Mouse (Mus musculus) urinary bladder, postnatal 4 days (tissue): ENCODE data around the gene Nps.

Experiments
- DNase-seq, 2 experiments: peaks; one replicate each; pipeline ENCODE4 v3.0.0; 2021 to 2022; ENCODE audit warnings: low spot score in 2 of 2

The Nps gene

GRCm38 (mm10) chr7:135258053-135258753 lies at the start of gene Nps:
Nps (plus strand) TSS chr7:135258703.
- peak in 1 of 2 experiments; percentile 25 for DNase-seq

GRCm38 (mm10) chr7:135208947-135209567 lies 49.4 kb upstream of the Nps start:
- DNase-seq: no peak

- no peak for DNase-seq
Observed at GRCm38 (mm10) chr7:135210296-135210695, 48.2 kb upstream of the Nps start.

GRCm38 (mm10) chr7:135210831-135211230 lies 47.7 kb upstream of the Nps start:
- no peak for DNase-seq

- peak in 1 of 2 experiments; percentile 25 for DNase-seq
Observed at GRCm38 (mm10) chr7:135212505-135212904, 46.0 kb upstream of the Nps start.

GRCm38 (mm10) chr7:135221475-135221874 lies 37.0 kb upstream of the Nps start:
- DNase-seq: no peak

GRCm38 (mm10) chr7:135226021-135226420 lies 32.5 kb upstream of the Nps start:
- no peak for DNase-seq

GRCm38 (mm10) chr7:135237152-135237551 lies 21.4 kb upstream of the Nps start:
- DNase-seq: no peak

- DNase-seq: no peak
Observed at GRCm38 (mm10) chr7:135239441-135239840, 19.1 kb upstream of the Nps start.

- DNase-seq: no peak
Observed at GRCm38 (mm10) chr7:135240006-135240405, 18.5 kb upstream of the Nps start.

- DNase-seq: no peak
Observed at GRCm38 (mm10) chr7:135240636-135241035, 17.9 kb upstream of the Nps start.

- DNase-seq: no peak
Observed at GRCm38 (mm10) chr7:135244171-135244880, 14.2 kb upstream of the Nps start.

GRCm38 (mm10) chr7:135246386-135246785 lies 12.1 kb upstream of the Nps start:
- DNase-seq: peak in 1 of 2 experiments; percentile 42

- DNase-seq: no peak
Observed at GRCm38 (mm10) chr7:135253249-135253648, 5.3 kb upstream of the Nps start.

- no peak for DNase-seq
Observed at GRCm38 (mm10) chr7:135254423-135254822, 4.1 kb upstream of the Nps start.

- DNase-seq: no peak
Observed at GRCm38 (mm10) chr7:135271011-135271410, 12.5 kb downstream of the Nps start.

GRCm38 (mm10) chr7:135283212-135283611 lies 24.7 kb downstream of the Nps start:
- no peak for DNase-seq

- DNase-seq: peak; percentile 8 to 53
Observed at GRCm38 (mm10) chr7:135289976-135290375, 31.5 kb downstream of the Nps start.

- DNase-seq: peak; percentile 12 to 55
Observed at GRCm38 (mm10) chr7:135291646-135292236, 33.2 kb downstream of the Nps start.

GRCm38 (mm10) chr7:135294498-135294897 lies 36.0 kb downstream of the Nps start:
- peak in 1 of 2 experiments; percentile 7 for DNase-seq

- peak in 1 of 2 experiments; percentile 12 for DNase-seq
Observed at GRCm38 (mm10) chr7:135304496-135304895, 46.0 kb downstream of the Nps start.
